Mouse (Mus musculus): ENCODE results near the gene Pde9a.

GRCm38 (mm10) chr17:31435934-31436813 lies 50.2 kb downstream of the Pde9a start:
- TF ChIP-seq CTCF (IDR thresholded peaks at IDR 0.05; ENCODE audit: borderline replicate concordance, insufficient read depth, low read length) (no peak), POLR2A (IDR thresholded peaks at IDR 0.05; ENCODE audit: low read depth, low read length) (no peak)
